Comparison of ENCODE assay signal across 17 mouse cellular contexts in the genomic region with DNA sequence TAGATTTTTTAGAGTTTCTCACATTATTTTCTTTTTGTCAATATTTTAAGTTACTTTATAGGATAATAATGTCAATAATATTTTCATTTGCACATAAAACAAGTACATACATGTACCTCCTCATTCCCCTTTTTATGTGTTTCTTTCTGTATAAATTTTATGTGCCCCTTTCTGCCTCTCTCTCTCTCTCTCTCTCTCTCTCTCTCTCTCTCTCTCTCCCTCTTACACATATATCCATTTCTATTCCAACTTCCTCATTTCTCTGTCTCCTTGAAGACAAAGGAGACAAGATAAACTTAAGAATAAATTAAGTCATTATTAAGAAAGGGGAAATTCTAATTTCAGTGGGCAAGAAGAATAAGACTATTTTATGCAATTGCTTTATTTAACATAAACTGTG.
"Had no signal": no experiment of that assay in that cellular context is flagged by ENCODE, and none has a peak within 500 bp of the region (broad histone marks: within the 10 kb centered on the region; RNA-seq: fewer than 3 reads in every experiment).

No protein-coding gene starts in this region.

- H3K4me1 ChIP-seq: neural tube, embryonic 12.5 days; neural tube, embryonic 13.5 days; neural tube, embryonic 15.5 days; stomach, embryonic 15.5 days had no signal

- H3K4me3 ChIP-seq: neural tube, embryonic 12.5 days; neural tube, embryonic 13.5 days; neural tube, embryonic 15.5 days; stomach, embryonic 15.5 days had no signal

- H3K27ac ChIP-seq: neural tube, embryonic 12.5 days; neural tube, embryonic 13.5 days; neural tube, embryonic 15.5 days; stomach, embryonic 15.5 days; stomach, postnatal 0 days had no signal

- H3K9me3 ChIP-seq: neural tube, embryonic 12.5 days; neural tube, embryonic 13.5 days; neural tube, embryonic 15.5 days; stomach, embryonic 15.5 days had no signal

- H3K27me3 ChIP-seq: neural tube, embryonic 12.5 days; neural tube, embryonic 13.5 days; neural tube, embryonic 15.5 days; stomach, embryonic 15.5 days had no signal

- DNase-seq: retina, postnatal 1 day; right cerebral cortex, adult 18-20 months; right cerebral cortex, postnatal 14 days; right cerebral cortex, postnatal 25 days; right cerebral cortex, postnatal 4 days; spleen, adult 18-20 months; thymus, adult 18-20 months; thymus, adult 2 months; thymus, postnatal 14 days; thymus, postnatal 25 days; thymus, postnatal 36 days; thymus, postnatal 4 days had no signal

- H3K9ac ChIP-seq: neural tube, embryonic 12.5 days; neural tube, embryonic 13.5 days; neural tube, embryonic 15.5 days; stomach, embryonic 15.5 days had no signal

- H3K36me3 ChIP-seq: neural tube, embryonic 12.5 days; neural tube, embryonic 13.5 days; neural tube, embryonic 15.5 days; stomach, embryonic 15.5 days had no signal
